Mouse (Mus musculus): ENCODE measurements around the gene Glis2.

Glis2 gene

DNA sequence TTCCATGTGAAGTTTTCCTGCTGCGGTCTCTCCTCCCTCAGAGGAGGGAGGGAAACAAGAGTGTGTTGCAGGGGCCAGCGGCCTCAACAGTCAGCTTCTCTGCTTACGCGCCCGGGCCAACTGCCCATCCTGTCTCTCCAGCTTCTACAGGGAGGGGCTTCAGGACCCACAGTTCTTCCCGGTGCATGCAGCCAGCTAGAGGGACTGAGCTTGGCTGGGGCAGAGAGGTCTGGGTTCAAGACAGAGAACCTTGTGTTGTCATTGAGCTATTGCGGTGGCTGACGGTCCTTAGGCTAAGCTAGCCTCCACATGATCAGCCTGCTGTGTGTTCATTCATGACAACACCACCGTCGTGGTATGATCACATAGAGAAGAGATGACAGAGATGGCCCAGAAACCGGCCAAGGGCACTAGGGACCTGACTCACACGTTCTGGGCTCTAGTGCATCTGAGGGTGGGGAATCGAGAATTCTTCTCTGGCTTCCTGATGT, 53.2 kb downstream of the Glis2 start:
- ChIA-PET CTCF (interaction anchor here (0.6 to 3.1 kb wide), 11 partner anchors 8 to 314 kb away, joined by 3 to 19 read pairs (median 5); partner anchors contain the start of genes Dnaja3 (in 1 of the 4) and Vasn (in 1 of the 4)), POLR2A (interaction anchor here in 3 of 4 experiments (0.5 to 2.9 kb wide), 14 partner anchors 8 to 461 kb away, joined by 3 to 22 read pairs (median 4); partner anchors contain the start of genes Dnaja3 (in 2 of the 3), Pam16 (in 2 of the 3), Vasn (in 2 of the 3) and Tfap4 (in 1 of the 3))

DNA sequence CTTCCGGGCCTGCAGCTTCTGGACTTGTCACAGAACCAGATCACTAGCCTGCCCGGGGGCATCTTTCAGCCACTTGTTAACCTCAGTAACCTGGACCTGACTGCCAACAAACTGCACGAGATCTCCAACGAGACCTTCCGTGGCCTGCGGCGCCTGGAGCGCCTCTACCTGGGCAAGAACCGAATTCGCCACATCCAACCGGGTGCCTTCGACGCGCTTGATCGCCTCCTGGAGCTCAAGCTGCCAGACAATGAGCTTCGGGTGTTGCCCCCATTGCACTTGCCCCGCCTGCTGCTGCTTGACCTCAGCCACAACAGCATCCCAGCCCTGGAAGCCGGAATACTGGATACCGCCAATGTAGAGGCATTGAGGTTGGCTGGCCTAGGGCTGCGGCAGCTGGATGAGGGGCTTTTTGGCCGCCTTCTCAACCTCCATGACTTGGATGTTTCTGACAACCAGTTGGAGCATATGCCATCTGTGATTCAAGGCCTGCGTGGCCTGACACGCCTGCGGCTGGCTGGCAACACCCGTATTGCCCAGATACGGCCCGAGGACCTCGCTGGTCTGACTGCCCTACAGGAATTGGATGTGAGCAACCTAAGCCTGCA, 54.0 kb downstream of the Glis2 start:
- ChIA-PET POLR2A (interaction anchor here (0.5 to 3.1 kb wide), 27 partner anchors 9 to 460 kb away, joined by 3 to 22 read pairs (median 4); partner anchors contain the start of genes Pam16 (in 3 of the 4), Dnaja3 (in 2 of the 4), Tfap4 (in 2 of the 4) and Vasn (in 2 of the 4)), CTCF (interaction anchor here (0.7 to 3.1 kb wide), 14 partner anchors 9 to 497 kb away, joined by 3 to 19 read pairs (median 5); partner anchors contain the start of genes Dnaja3 (in 1 of the 4) and Vasn (in 1 of the 4))

DNA sequence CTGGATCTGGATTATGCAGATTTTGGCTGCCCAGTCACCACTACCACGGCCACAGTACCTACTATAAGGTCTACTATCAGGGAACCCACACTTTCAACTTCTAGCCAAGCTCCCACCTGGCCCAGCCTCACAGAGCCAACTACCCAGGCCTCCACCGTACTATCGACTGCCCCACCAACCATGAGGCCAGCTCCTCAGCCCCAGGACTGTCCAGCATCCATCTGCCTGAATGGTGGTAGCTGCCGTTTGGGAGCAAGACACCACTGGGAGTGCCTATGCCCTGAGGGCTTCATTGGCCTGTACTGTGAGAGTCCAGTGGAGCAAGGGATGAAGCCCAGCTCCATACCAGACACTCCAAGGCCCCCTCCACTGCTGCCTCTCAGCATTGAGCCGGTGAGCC, 54.7 kb downstream of the Glis2 start:
- CTCF ChIA-PET: interaction anchor here in 3 of 4 experiments (0.8 to 3.1 kb wide), 8 partner anchors 9 to 497 kb away, joined by 3 to 19 read pairs (median 6); partner anchors contain the start of genes Dnaja3 (in 1 of the 3) and Vasn (in 1 of the 3)
- POLR2A ChIA-PET: interaction anchor here in 3 of 4 experiments (0.5 to 3.1 kb wide), 20 partner anchors 8 to 90 kb away, joined by 3 to 22 read pairs (median 4); partner anchors contain the start of genes Dnaja3 (in 2 of the 3), Vasn (in 2 of the 3), Coro7 (in 1 of the 3) and Pam16 (in 1 of the 3)

DNA sequence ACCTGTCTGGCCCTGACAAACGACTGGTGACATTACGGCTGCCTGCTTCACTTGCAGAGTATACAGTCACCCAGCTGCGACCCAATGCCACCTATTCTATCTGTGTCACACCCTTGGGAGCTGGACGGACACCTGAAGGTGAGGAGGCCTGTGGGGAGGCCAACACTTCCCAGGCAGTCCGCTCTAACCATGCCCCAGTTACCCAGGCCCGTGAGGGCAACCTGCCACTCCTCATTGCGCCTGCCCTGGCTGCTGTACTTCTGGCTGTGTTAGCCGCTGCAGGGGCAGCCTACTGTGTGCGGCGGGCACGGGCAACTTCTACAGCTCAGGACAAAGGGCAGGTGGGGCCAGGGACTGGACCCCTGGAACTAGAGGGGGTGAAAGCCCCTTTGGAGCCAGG, 55.2 kb downstream of the Glis2 start:
- CTCF ChIA-PET: interaction anchor here in 3 of 4 experiments (0.8 to 3.1 kb wide), 6 partner anchors 17 to 334 kb away, joined by 4 to 19 read pairs (median 7); no protein-coding TSS in a partner anchor
- POLR2A ChIA-PET: interaction anchor here in 2 of 4 experiments (0.8 to 3.1 kb wide), 13 partner anchors 9 to 90 kb away, joined by 3 to 22 read pairs (median 3); partner anchors contain the start of genes Dnaja3 (in 2 of the 2), Vasn (in 2 of the 2), Coro7 (in 1 of the 2) and Pam16 (in 1 of the 2)

DNA sequence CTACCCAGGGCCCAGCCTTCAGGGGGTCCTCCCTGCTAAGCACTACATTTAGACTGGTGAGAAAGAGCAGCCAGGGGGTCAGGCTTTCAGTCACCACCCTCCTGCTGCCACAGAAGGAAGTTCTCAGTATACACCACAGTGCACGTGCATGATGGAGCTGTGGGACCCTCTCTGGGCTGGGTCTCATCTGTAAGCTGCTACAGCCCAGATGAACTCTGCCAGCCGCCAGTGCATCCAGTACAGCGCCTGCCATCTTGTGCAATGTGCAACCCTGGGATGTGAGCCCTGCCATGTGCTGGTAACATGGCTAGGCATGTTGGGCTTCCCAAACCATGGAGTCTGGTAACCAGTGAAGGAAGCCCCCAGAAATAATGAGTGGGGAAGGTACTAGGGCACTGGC, 55.6 kb downstream of the Glis2 start:
- ChIA-PET POLR2A (interaction anchor here in 2 of 4 experiments (0.6 to 3.1 kb wide), 4 partner anchors 11 to 64 kb away, joined by 3 to 10 read pairs (median 6); partner anchors contain the start of genes Dnaja3 (in 1 of the 2) and Vasn (in 1 of the 2)), CTCF (interaction anchor here in 1 of 4 experiments (3.1 kb wide), 1 partner anchor 18 kb away, joined by 19 read pairs; no protein-coding TSS in a partner anchor)

DNA sequence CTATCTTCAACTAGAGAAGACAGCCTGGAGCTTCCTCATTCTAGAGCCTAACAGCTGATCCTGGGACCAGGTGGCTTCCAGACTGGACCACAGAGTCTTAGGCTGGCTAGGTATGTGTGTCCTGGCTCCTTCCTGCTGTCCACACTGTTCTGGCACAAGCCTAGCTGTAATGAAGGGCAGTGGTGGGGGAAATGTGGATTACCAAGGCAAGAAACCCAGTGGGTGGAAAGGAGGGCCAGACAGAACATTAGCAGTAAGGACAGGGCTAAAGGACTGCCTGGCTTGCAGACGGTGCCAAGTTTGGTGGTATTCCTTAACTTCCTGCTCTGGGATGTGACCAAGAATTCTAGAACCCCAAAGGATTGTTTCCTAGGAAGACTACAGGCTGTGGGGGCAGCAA, 56.6 kb downstream of the Glis2 start:
- POLR2A ChIA-PET: interaction anchor here in 2 of 4 experiments (0.6 to 3.1 kb wide), 3 partner anchors 16 to 493 kb away, joined by 3 to 10 read pairs (median 4); partner anchors contain the start of gene Pam16 (in 1 of the 2)

DNA sequence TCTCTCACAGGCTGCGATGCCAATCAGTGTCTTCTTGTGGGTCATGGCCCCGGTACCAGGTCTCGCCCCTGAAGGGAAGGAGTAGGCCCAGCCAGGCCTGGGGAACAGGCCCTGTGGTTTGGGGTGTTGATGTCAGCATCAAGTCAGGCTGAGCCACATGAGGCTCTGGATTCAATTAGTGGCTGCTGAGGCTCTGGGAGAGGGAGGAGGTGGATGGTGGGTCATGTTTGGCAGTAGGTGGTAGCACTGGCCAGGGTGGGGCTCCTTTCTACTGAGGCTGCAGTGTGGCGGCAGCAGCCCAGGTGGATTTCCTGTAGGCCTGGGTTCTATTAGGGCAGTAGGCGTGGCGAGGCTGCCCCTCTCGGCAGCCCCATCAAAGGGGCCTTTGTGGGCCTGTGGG, 57.1 kb downstream of the Glis2 start:
- ChIA-PET CTCF (interaction anchor here in 1 of 4 experiments (1.0 to 8.3 kb wide), 2 partner anchors 15 to 18 kb away, joined by 5 to 52 read pairs; no protein-coding TSS in a partner anchor), POLR2A (interaction anchor here in 2 of 4 experiments (0.5 to 1.8 kb wide), 3 partner anchors 9 to 27 kb away, joined by 3 to 4 read pairs (median 3); partner anchors contain the start of gene Pam16 (in 1 of the 2))

More for the DNA sequence above, 56.6 kb downstream of the Glis2 start:
- CTCF ChIA-PET: interaction anchor here in 1 of 4 experiments (1.0 to 8.3 kb wide), 2 partner anchors 16 to 18 kb away, joined by 5 to 52 read pairs; no protein-coding TSS in a partner anchor

DNA sequence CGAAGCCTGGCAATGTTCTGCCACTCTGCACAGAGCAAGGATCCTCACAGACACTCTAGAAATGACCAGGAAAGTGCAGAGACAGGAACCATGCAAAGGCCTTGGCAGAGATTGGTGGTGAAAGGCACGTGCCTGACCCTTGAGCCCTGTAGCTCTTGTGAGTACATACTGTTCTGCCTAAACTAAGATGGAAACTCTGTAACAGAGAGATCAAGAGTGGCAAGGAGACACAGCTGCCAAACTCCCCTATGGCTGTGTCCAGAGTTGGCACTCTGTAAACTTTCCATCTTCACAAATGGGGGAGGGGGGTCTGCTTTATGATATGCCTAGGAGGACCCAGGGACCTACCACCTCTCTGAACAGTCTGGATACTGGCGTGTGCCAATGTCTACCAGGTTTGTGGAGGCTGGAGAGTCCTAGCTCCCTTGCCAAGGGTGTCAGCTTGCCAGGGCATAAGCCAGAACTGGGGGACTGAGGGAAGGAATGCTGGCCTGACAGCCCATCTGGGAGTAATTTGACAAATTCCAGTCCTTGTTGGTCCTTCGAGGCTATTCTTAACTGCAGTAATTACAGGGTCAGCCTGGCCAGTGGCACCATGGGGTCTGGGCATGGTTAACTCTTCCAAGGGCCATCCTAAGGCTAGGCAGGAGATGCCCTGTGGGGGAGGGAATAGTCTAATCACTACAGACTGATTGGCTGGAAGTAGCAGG, 58.3 kb downstream of the Glis2 start:
- POLR2A ChIA-PET: interaction anchor here in 3 of 4 experiments (0.8 to 2.9 kb wide), 6 partner anchors 8 to 94 kb away, joined by 3 to 15 read pairs (median 3); no protein-coding TSS in a partner anchor
- CTCF ChIA-PET: interaction anchor here in 1 of 4 experiments (8.3 kb wide), 1 partner anchor 20 kb away, joined by 52 read pairs; no protein-coding TSS in a partner anchor

DNA sequence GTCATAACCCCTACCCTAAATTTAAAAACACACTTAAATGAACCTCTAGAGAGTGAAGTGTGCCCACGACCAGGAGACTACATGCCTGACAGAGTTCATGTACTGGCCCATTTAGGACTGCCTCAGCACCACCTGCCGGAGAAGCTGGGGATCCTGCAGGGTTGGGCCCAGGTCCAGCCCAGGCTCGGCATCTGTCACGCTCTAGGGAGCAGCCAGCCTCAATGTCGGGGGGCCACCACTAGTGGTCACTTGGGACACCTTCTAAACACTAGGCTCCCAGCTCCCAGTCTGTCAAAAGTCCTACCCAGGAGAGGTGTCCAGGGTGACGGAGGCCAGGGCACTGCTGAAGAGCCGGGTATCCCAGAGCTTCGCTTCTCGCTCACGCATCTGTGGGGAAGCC, 60.2 kb downstream of the Glis2 start:
- POLR2A ChIA-PET: interaction anchor here in 3 of 4 experiments (1.0 to 5.6 kb wide), 11 partner anchors 8 to 226 kb away, joined by 3 to 34 read pairs (median 5); partner anchors contain the start of genes Dnaja3 (in 1 of the 3), Ubald1 (in 1 of the 3) and Vasn (in 1 of the 3)
- CTCF ChIA-PET: interaction anchor here (0.7 to 8.3 kb wide), 12 partner anchors 9 to 104 kb away, joined by 3 to 52 read pairs (median 4); no protein-coding TSS in a partner anchor

DNA sequence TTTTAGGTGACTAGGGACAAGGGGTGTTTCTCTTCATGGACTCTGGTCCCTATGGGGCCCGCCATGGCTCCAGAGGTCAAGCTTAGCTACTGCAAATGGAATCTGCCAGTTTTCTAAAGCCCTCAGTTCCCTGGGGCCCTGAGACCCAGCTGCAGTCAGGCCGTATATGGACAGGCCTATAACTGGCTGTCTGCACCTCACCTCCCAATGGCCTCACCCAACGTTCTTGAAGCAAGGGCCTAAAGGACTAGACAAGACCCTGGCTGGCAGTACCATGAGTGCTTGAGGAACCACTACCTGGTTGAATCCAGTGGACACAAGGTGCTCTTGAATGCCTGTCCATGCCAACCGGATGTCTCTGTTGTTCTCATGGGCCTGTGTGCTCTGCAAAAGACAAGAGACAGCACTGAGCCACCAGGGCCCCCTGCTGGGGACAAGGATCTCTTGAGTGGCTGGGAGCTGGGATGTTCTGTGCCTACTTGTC, 60.8 kb downstream of the Glis2 start:
- POLR2A ChIA-PET: interaction anchor here in 3 of 4 experiments (0.6 to 5.6 kb wide), 15 partner anchors 8 to 579 kb away, joined by 3 to 34 read pairs (median 4); partner anchors contain the start of gene Ubald1 (in 1 of the 3)
- CTCF ChIA-PET: interaction anchor here (0.7 to 8.3 kb wide), 15 partner anchors 10 to 113 kb away, joined by 3 to 52 read pairs (median 3); partner anchors contain the start of gene Srl (in 1 of the 4)

DNA sequence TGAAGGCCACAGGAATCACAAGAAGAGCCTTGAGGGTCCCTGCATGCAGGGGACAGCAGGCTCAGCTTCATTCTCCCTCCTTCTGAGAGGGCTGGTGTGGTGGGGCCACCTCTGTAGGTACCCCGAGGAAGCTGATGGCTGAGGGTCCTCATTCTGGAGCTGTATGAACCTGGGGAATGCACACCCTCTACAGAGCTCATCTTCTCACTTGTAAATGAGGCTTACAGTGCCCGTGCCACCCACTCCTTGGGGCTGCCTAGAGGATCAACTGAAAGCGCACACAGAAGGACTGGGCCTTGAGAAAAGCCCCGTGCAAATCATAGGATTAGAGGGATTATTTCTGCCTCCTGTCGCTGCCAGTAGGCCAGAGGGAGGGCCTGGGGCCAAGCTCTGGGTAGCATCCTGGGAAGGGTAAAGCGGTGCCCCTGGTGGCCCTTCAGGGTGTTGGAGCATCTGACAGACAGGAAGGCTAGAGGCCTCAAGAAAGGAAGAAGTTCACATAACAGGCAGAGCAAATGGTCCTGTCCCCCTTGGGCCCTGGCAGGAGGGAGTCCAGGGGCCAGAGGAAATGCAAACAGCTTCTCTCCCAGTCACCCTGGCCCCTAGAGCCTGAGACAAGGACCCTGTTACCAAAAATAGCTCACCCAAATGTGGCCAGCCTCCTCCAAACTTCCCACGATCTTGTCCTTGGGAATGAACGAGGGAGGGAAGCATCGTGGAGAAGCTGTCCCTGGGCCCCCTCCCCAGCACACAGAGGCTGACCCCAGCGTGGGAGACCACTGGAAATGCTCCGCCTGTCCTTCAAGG, 61.5 kb downstream of the Glis2 start:
- CTCF ChIA-PET: interaction anchor here (0.8 to 8.3 kb wide), 13 partner anchors 10 to 114 kb away, joined by 3 to 52 read pairs (median 4); partner anchors contain the start of gene Srl (in 1 of the 4)
- POLR2A ChIA-PET: interaction anchor here in 3 of 4 experiments (0.6 to 5.6 kb wide), 17 partner anchors 8 to 580 kb away, joined by 3 to 34 read pairs (median 4); partner anchors contain the start of gene Coro7 (in 2 of the 3)

DNA sequence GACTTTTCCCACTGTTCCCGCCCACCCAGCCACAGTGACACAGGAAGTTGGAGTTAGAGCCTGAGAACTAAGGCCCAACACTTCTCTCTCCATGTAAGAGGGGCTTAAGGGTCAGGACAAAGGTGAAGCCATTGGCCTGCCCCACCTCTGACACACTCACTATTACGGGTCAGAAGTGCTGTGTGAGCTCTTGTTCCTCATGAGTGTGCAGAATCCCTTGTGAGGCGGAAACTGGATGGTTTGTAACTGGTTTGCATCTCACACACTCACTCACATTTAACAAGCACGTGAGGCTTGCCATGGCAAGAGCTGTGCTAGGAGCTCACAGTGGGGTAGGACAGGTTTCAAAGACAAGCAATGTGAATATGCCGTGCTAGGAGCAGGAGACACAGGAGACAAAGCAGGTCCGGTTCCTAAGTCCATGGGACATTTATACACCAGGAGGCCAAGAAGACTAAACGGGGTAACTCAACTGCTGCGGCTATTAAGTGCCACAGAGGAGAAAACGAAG, 62.1 kb downstream of the Glis2 start:
- ChIA-PET POLR2A (interaction anchor here in 3 of 4 experiments (0.6 to 5.6 kb wide), 13 partner anchors 8 to 283 kb away, joined by 3 to 34 read pairs (median 3); partner anchors contain the start of gene Coro7 (in 2 of the 3)), CTCF (interaction anchor here in 3 of 4 experiments (1.0 to 8.3 kb wide), 9 partner anchors 10 to 96 kb away, joined by 3 to 52 read pairs (median 8); no protein-coding TSS in a partner anchor)

DNA sequence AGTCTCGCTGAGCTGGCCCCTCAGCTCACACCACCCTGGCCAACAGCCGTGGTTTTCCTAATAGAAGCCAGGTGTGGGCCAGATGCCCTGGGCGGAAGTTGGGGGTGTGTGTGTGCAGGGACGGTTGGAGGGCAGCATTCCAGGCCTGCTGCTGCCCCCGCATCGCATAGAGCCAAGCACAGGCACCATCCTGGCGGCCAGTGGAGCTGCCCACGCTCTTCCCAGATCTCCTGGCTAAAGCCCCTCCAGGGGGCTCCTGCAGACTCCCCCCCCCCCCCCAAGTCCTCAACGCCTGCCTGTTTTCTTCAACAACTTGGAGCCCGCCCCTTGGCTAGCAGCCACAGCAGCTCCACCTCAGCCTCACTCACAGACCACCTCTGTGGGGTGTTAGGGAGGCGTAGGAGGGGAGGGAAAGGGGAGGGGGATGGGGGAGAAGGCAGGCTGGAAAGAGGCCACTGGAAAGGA, 64.3 kb downstream of the Glis2 start:
- CTCF ChIA-PET: interaction anchor here (0.6 to 8.3 kb wide), 11 partner anchors 8 to 558 kb away, joined by 3 to 52 read pairs (median 7); partner anchors contain the start of gene Tfap4 (in 1 of the 4)
- POLR2A ChIA-PET: interaction anchor here (0.6 to 5.6 kb wide), 17 partner anchors 9 to 444 kb away, joined by 3 to 34 read pairs (median 4); partner anchors contain the start of genes Coro7 (in 1 of the 4), Dnaja3 (in 1 of the 4), Srl (in 1 of the 4) and Tfap4 (in 1 of the 4)

DNA sequence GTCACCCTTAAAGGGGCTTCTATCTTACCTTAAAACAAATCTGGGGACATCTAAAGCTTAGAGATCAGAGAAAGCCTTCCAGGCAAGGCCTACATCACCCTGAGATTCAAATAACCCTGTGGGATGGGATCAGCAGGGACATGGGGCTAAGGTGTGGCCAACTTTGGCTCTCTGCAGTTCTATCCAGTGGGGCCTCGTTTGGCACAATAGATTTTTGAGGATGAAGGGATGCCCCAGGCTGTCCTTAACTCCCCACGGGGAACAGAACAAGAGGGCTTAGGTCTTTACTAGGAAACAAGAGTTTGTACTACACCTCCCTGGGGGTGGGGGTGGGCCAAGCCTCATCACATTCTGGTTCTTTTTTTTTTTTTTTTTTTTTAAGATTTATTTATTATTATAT, 64.8 kb downstream of the Glis2 start:
- ChIA-PET POLR2A (interaction anchor here (0.6 to 5.6 kb wide), 14 partner anchors 9 to 444 kb away, joined by 3 to 34 read pairs (median 4); partner anchors contain the start of gene Coro7 (in 1 of the 4)), CTCF (interaction anchor here in 3 of 4 experiments (0.6 to 8.3 kb wide), 6 partner anchors 8 to 557 kb away, joined by 3 to 52 read pairs (median 10); no protein-coding TSS in a partner anchor)

DNA sequence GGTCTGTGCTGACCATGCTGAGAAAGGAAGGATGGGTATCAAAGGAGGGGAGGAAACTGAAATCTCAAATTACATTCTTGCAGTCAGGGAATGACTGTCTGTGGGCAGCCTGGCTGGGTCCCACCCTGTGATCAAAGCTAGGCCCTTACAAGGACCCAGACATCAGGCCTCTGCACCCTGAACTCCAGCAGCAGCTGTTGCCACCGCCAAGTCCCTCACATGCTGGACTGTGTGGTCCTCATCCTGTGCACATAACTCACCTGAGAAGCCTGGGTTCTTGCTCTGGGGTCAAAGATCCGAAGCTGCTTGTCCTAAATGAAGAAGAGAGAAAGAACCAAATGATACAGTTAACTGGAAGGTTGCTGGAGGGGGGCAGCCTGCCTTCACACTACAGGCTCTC, 67.1 kb downstream of the Glis2 start:
- ChIA-PET CTCF (no interaction called here), POLR2A (interaction anchor here in 1 of 4 experiments (1.0 to 1.4 kb wide), 3 partner anchors 20 to 120 kb away, joined by 3 to 5 read pairs (median 3); partner anchors contain the start of gene Srl)
